Mouse (Mus musculus) bone marrow macrophage, adult 2 months (primary cell): Measurements from ENCODE around the gene Ghr.

Experiments
- CTCF ChIP-seq: IDR thresholded peaks from 2 replicates; pipeline ENCODE4 v1.5.1; 2012; ENCODE audit warnings: low read depth, mild to moderate bottlenecking, low read length, moderate library complexity
- POLR2A ChIP-seq: IDR thresholded peaks from 2 replicates; pipeline ENCODE4 v1.6.1; 2012; ENCODE audit warnings: mild to moderate bottlenecking, low read depth, low read length, borderline replicate concordance

DNA sequence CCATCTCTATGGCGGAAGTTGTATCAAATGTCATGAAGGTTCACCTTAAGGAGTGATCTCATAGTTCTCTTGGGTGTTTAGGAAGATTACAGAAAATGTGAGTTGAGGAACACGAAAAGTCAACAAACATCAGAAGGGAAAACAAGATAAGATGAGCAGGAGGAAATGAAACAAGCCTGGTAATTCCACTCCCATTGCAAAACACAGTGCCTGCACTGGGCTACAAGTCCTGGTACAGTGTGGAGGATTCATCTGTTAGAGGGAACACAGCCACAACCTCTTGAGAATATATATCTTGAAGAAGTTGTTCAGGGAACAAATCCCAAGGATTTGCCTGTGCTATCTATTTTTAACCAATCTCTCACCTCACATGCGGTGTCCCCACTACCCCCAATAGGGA, 24.8 kb downstream of the Ghr start:
- no peak for TF ChIP-seq POLR2A
- no peak for TF ChIP-seq CTCF
